Mouse (Mus musculus): Measurements from ENCODE around the gene Dydc2.
A peak's percentile ranks its signal among the peaks of the same experiment; 100 is the strongest.

Gene Dydc2

GRCm38 (mm10) chr14:41035146-41035798 lies 33.7 kb downstream of the Dydc2 start:
- no peak for DNase-seq (ENCODE audit: low spot score)

GRCm38 (mm10) chr14:41033135-41034110 lies 35.6 kb downstream of the Dydc2 start:
- peak; percentile 37 for DNase-seq (ENCODE audit: low spot score)

GRCm38 (mm10) chr14:41030989-41031513 lies 38.0 kb downstream of the Dydc2 start:
- no peak for DNase-seq (ENCODE audit: low spot score)

- no peak for DNase-seq (ENCODE audit: low spot score)
Measured at GRCm38 (mm10) chr14:41029303-41029702, 39.7 kb downstream of the Dydc2 start.

GRCm38 (mm10) chr14:41025594-41026284 lies 43.3 kb downstream of the Dydc2 start:
- no peak for DNase-seq (ENCODE audit: low spot score)

- DNase-seq (ENCODE audit: low spot score): no peak
Measured at GRCm38 (mm10) chr14:41025087-41025486, 43.9 kb downstream of the Dydc2 start.

GRCm38 (mm10) chr14:41021246-41021645 lies 47.8 kb downstream of the Dydc2 start:
- no peak for DNase-seq (ENCODE audit: low spot score)

GRCm38 (mm10) chr14:41017460-41017859 lies 51.5 kb downstream of the Dydc2 start:
- DNase-seq (ENCODE audit: low spot score): no peak

- no peak for DNase-seq (ENCODE audit: low spot score)
Measured at GRCm38 (mm10) chr14:41014701-41015240, 54.2 kb downstream of the Dydc2 start.

- peak; percentile 85 for DNase-seq (ENCODE audit: low spot score)
Measured at GRCm38 (mm10) chr14:41013630-41014613, 55.1 kb downstream of the Dydc2 start, which contains the start of gene Fam213a. Fam213a (minus strand) TSS chr14:41013788.

- DNase-seq (ENCODE audit: low spot score): no peak
Measured at GRCm38 (mm10) chr14:41013143-41013542, 55.9 kb downstream of the Dydc2 start.

- DNase-seq (ENCODE audit: low spot score): no peak
Measured at GRCm38 (mm10) chr14:41011916-41012315, 57.1 kb downstream of the Dydc2 start.

GRCm38 (mm10) chr14:41008138-41008537 lies 60.9 kb downstream of the Dydc2 start:
- no peak for DNase-seq (ENCODE audit: low spot score)

GRCm38 (mm10) chr14:41007641-41008040 lies 61.4 kb downstream of the Dydc2 start:
- DNase-seq (ENCODE audit: low spot score): no peak

GRCm38 (mm10) chr14:41006899-41007298 lies 62.1 kb downstream of the Dydc2 start:
- no peak for DNase-seq (ENCODE audit: low spot score)

- no peak for DNase-seq (ENCODE audit: low spot score)
Measured at GRCm38 (mm10) chr14:41006263-41006662, 62.7 kb downstream of the Dydc2 start.

- no peak for DNase-seq (ENCODE audit: low spot score)
Measured at GRCm38 (mm10) chr14:41005716-41006115, 63.3 kb downstream of the Dydc2 start.

- DNase-seq (ENCODE audit: low spot score): peak; percentile 78
Measured at GRCm38 (mm10) chr14:41004201-41005141, 64.5 kb downstream of the Dydc2 start.

- DNase-seq (ENCODE audit: low spot score): no peak
Measured at GRCm38 (mm10) chr14:41001576-41001975, 67.4 kb downstream of the Dydc2 start.
